Mouse (Mus musculus): ENCODE data around the gene Cds2.
"Not testable (repeated sequence)": the region's sequence is repeated elsewhere in the genome, so short reads cannot be mapped to it uniquely, and the experiment has no call there.

Gene Cds2

DNA sequence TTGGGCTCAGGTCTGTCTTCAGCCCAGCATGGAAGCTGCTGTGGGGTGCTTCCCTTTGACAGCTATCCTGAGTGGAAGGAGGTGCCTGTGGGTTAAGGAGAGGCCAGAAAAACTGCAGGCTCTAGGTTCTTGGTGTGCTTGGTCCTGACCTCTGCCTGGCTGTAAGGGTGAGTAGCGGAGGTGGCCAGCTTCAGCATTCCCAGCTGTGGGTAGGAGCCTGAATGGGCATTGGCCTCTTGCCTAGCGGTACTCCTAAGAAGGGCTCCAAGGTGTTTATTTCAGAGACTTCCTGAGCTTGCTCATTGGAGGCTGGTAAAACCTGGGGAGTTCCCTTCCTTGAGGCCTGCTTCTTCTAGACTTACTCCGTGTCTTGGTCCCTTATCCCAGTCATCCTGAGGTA, 28.3 kb downstream of the Cds2 start:
- no peak for DNase-seq (ENCODE audit: low spot score)

DNA sequence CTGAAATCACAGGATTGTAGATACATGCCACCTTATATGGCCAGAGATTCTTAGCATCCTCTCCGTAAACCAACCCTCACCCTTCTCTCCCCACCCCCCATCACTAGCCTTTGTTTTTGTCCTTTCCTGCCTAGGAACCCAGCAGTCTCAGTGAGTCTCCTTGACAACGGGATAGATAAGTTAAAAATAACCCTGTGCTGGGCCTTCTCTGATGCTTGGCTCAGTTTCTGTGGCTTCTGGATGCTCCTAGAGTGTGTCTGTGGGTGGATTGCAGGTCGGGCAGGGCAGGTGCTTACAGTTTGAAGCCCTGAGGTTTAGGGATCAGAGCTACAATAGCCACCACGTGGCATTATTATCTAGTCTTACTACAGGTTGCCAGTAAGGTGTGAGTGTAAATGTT, 29.1 kb downstream of the Cds2 start:
- DNase-seq (ENCODE audit: low spot score), result no peak

DNA sequence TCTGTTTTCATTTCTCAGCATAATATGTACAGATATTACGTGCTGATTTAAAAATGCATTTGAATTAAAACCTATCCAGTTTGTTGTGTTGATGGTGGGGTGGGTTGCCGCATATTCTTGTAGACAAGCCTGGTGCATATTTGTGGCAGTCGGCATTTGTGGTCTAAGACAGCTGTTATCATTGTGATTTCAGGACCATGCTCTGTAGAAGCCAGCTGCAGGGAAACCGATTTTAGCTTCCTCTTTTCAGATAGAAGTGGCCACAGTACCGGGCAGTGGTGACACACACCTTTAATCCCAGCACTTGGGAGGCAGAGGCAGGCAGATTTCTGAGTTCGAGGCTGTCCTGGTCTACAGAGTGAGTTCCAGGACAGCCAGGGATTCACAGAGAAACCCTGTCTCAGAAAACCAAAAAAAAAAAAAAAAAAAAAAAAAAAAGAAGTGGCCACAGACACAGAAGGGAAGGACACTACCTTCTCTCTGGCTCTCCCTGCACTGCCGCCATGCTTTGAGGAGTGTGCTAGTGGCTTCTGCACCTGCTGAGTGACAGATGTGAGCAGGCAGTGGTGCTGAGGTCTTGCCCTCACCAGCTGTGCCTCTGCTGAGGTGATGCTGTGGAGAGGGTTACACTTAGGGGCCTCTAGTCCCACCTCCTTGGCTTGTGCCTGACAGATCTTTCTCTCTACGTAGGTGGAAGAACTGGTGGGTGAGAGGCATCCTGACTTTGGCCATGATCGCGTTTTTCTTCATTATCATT, 30.9 kb downstream of the Cds2 start:
- DNase-seq (ENCODE audit: low spot score), result no peak

DNA sequence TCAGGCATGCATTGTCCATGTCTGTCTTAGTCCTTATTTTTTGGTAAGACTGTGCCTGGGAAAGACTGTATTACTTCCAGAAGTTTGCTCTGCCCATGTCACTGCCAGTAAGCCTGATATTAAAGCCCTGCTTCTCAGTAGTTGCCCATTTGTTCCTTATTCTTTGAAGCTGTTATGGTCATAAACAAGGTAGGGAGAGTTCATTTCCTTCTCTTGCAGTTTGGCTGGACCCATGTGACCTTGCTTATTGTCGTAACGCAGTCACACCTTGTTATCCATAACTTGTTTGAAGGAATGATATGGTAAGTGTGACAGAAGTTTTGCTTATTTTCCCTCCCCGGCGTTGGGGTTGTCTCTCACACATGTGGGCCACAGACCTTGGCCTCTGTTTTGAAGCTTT, 35.3 kb downstream of the Cds2 start:
- no peak for DNase-seq (ENCODE audit: low spot score)

DNA sequence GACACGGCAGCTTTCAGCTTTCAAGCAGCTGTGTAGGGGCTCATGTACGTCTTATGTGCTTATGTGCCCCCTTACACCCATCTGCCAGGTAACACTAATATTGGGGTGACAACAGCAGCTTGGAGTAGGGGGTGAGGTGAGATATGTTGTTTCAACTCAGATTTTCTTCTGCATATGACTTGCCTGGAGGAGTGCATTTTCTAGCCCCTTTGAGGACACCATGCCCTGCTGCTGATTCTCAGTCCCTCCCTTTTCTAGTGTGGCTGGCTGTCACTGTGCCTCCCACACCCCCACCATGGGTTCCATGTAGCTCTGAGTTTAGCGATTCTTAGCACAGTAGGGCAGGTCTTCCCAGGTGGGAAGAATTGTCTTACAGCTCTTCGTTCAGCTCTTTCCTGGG, 38.5 kb downstream of the Cds2 start:
- DNase-seq (ENCODE audit: low spot score), result no peak

DNA sequence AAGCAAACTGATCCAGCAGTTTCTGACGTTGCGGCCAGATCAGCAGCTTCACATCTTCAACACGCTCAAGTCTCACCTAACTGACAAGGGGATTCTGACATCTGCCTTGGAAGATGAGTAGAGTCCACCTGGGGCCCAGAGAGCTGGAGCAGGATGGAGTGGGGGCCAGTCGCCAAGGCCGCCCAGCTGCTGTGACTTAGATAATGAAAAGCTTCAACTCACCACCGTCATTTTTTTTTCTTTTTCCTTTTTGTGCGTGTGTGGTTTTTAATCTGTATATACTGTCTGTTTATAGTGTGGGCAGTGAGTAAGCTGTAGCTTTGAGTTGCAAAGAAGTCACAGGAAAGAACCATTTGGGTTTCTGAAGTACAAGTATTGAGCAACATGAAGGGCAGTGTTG, 42.2 kb downstream of the Cds2 start:
- DNase-seq (ENCODE audit: low spot score), result no peak

DNA sequence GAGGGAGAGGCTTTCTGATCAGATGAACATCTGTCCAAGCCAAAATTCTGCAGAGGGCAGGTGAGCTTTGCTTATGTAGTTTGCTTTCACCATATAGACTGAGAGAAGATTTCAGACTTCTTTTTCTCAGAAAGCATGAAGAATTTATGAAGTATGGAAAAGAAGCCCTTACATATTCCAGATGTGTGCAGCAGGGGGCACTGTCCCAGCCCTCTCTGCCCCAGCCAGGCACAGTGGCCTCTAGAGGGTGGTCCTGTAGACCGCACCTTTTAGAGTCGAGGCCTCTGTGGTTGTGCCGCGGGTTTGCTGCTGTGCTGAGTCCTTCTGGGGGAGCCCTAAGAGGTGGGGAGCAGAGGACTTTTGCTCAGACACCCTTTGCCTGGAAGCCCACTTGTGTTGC, 43.0 kb downstream of the Cds2 start:
- no peak for DNase-seq (ENCODE audit: low spot score)

DNA sequence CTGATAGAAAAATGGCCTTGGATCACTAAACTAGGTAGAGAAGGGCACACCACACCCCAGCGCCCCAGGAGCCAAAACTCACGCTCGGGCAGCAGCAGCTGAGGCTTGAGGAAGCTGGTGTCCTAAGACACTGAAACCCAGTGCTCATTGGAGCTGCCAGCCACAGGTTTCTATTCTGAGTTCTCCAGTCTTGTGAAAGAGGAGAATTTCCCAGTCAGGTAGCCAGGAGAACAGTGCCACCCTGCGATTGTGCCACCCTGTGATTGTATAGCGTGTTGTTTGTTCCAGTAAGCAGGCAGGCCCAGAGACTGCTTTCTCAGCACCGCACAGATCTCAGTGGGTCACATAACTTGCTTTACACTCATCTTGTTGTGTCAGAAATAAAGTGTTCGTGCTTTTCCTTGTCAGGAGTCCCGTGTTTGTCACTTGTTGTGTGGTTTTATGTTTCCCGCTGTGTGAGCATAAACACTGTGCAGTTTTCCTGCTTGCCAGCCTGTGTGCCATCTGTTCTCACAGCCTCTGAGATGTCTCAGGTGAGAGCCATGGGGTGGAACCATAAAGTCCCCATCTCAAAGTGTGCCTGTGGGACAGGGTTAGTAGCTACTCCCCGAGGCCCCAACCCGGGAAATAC, 44.4 kb downstream of the Cds2 start:
- no peak for DNase-seq (ENCODE audit: low spot score)

DNA sequence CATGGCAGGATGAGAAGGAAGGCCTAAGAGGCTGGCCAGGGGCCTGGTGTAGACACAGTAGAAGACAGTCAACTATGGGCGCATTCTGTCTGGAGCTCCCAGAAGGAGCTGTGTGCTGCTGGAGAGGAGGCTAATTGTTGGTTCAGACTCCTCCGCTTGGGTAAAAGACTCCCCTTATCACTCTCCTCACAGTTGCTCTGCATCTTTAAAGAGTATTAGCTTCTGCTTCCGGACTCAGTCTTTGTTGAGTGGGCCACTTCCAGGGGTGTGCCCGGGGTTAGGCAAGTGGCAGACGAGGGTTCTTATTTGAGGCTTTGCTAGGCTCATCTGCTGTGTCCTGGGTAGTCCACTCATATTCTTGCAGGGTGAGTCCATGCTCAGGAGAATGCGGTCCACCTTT, 45.9 kb downstream of the Cds2 start:
- no peak for DNase-seq (ENCODE audit: low spot score)

DNA sequence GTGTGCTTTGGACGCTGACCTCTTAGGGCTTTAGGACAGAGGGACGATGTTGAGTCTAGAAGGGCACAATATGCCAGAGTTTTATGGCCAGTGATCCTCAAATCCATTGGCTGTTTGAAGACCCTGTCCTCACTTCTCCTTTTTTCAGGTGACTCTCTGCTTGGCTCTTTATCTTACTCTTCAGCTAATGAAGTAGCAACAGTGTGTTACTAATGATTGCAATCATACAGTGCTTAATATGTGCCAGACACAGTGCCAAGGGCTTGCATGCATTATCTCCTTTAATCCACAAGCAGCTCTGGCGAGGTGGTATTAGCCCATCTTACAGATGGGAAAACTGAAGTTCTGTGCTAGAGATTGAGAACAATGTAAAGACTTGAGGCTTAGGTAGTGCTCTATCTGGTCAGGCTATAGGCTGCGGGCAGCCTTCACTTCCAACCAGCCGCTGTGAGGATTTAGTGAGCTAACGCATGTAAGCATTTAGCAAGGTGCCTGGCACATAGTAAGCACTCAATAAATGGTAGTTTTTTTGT, 46.5 kb downstream of the Cds2 start:
- DNase-seq (ENCODE audit: low spot score), result no peak

DNA sequence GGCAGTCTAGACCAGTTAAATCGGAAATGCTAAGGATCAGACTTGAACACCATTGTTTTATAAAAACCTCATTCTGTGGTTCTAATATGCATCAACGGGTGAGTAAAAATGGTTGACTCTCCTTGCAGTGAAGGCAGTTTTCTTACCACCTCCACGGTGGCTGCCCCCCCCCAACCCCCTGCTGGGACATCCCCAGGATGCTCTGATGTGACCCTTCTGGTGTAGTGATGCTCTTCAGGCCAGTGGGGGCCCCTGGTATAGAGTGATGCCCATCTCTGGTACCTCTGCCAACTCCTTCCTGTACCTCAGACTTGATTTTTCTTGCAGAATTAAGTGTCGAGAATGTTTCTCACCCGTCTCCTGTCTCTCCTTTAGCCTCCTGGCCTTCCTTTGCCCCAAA, 49.7 kb downstream of the Cds2 start:
- DNase-seq (ENCODE audit: low spot score), result no peak

DNA sequence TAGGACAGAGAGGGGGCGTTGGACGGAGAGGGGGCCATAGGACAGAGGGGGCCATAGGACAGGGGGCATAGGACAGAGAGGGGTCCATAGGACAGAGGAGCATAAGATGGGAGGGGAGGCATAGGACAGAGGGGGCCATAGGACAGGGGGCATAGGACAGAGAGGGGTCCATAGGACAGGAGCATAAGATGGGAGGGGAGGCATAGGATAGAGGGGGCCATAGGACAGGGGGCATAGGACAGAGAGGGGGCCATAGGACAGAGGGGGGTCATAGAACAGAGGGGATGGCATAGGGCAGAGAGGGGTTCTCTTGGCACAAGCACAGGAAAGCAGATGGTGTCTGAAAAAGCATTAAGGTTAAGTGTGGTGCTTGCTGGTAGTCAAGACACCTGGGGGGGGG, 50.6 kb downstream of the Cds2 start:
- DNase-seq (ENCODE audit: low spot score), result no peak

DNA sequence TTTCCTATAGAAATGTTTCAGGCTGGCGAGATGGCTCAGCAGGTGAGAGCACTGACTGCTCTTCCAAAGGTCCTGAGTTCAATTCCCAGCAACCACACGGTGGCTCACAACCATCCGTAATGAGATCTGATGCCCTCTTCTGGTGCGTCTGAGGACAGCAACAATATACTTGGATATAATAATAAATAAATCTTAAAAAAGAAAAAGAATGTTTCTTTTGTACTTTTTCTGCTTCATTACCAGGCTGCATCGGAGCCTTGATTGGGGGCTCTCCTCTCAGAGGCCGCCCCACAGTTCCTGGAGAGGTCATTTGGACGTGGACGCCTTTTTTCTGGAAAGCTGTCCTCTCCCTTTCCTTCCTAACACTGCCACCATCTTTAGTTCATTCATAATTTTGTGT, 51.1 kb downstream of the Cds2 start:
- DNase-seq (ENCODE audit: low spot score), result not testable (repeated sequence)

DNA sequence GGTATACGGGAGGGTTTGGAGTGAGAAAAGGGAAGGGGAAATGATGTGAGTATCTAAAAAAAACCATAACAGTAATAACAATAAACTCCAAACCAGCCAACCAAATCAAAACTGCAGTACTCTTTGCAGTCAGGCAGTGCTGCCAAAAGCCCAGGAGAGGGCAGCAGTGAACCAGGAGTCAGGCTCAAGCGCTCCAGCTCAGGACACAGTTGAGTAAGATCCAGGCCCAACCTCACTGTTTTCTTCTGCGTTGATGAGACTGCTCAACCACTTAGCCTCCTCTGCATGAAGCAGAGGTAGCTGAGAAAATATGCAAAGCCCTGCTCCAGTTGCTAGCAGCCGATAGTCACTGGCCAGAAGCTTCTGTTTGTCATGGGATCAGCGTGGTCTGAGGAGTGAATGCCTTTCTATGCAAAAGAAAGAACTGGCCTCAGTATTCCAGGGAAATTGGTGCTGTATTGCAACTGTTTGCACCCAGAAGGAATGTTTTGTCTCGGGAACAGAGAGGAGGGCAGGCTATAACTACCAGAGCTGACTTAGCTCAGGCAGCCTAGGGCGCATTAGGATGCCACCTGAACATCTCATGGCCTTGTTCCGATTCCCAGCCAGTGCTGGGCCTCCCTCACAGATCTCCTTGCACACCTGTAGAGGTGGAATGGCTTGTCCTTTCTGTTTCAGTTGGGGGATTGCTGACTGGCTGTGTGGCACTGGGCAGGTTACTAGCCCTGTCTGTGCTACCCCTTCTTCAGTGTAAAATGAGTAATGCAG, 53.3 kb downstream of the Cds2 start:
- DNase-seq (ENCODE audit: low spot score), result peak; percentile 30

DNA sequence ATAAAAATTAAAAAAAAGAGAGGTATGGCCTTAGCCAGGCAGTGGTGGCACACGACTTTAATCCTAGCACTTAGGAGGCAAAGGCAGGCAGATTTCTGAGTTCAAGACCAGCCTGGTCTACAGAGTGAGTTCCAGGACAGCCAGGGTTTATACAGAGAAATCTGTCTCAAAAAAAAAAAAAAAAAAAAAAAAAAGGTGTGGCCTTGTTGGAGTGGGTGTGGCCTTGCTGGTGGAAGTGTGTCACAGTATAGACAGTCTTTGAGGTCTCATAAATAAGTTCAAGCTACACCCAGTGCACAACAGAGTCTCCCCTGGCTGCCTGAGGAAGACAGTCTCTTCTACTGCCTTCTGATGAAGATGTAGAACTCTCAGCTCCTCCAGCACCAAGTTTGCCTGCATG, 54.2 kb downstream of the Cds2 start:
- no peak for DNase-seq (ENCODE audit: low spot score)

DNA sequence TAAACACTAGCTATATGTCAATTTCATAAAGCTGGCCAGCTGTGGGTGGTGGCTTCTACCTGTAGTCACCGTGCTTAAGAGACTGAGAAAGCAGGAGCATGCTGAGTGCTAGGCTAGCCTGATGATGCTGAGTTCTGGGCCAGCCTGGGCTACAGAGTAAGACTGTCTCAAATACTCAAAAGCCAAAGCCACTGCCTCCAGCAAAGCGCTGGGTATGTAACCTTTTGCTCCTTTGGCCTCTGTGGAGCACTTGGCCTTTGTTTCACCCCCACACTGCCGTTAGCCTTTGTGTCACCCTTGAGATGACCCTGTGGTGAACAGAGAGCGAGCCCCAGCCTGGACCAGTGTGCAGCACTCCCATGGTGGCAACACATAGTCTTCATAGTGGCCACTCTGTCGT, 57.6 kb downstream of the Cds2 start:
- no peak for DNase-seq (ENCODE audit: low spot score)

DNA sequence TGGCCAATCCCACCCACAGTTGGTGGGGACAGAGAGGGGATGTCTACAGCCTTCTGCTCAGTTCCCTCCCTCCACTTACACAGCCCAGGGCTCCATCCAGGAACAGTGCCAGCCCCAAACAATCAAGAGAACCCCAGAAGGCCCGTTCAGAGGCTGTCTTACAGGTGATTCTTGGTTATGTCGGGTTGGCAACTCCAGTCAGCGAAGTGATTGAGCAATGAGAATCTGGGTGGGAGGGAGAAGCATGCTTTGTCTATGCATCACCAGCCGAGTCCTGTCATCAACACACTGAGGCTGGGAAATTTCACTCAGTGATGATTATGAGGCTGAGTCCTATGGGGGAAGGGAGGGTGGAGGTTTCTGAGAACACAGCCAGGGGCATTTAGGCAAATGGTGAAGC, 60.6 kb downstream of the Cds2 start:
- DNase-seq (ENCODE audit: low spot score), result no peak

DNA sequence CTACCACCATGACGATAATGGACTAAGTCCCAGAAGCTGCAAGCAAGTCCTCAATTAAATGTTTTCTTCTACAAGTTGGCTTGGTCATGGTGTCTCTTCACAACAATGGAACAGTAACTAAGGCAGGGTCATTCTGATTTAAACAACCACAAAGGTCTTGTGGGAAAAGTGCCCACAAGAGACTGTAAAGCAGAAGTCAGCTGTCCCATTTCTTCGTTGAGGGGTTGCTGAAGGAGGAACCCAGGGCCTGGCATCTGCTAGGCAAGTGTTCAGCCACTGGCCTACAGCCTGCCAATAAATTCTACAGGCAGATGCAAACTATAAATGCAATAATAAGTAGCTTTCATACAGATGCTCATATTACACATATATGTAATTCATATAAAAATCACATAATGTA, 74.3 kb downstream of the Cds2 start:
- DNase-seq (ENCODE audit: low spot score), result no peak

DNA sequence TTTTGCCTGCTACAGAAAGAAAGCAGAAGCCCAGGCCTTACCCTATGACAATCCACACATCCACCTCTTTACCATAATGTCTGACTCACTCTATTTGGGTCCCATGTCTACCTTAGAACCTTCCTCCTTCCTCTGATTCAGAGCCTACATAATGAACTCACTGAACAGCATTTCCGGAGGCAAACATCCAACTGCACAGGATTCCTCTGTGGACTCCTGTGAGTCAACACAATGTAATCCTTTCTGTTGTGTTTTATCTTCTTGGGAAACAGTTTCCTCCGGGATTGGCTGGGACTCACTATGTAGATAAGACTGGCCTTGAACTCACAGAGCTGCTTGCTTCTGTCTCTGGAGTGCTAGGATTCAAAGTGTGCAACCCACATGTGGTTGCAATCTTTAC, 77.4 kb downstream of the Cds2 start:
- DNase-seq (ENCODE audit: low spot score), result no peak

DNA sequence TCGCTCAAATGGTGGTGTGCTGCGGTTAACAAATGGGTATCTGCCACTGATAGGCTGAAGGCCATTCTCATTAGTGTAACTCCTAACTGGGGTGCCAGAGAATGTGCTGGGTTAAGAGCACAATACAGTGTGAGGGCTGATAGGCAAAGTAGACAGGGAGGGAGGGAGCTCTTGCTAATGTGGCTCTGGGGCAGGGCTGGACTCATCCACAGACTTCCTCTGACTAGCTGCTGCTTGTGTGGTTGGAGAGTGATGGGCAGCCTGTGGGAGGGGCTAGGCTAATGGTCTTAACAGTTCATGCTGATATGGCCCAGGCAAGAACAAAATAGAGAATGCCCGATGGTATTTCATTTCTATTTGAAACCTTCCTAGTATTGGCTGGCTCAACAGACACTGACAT, 78.3 kb downstream of the Cds2 start:
- no peak for DNase-seq (ENCODE audit: low spot score)

DNA sequence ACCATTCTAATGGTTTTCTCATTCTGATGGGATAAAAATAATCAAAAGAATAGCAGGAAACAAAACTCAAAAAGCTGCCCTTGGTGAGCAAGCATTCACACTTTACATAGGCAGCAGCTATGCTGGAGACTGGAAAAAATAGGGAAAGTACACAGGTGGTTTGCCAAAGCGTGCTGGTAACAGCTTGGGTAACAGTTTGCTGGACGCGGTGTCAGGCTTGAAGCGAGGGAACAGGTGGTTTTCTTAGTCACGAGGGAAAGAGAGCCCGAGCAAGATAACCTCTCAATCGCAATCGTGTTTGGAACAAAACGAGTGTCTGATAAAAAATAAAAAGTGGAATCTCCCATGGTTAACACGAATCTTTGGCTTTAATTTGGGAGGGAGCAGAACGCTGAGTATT, 80.9 kb downstream of the Cds2 start:
- no peak for DNase-seq (ENCODE audit: low spot score)

All from spleen, adult 12 weeks (tissue).